Mouse (Mus musculus) layer of hippocampus, adult 2 months (tissue): ENCODE results near the gene Stard5. TPM values are rescaled to one million over a fixed set of nuclear protein-coding genes. Genes with fewer than 3 reads are reported as not detected.
A peak's percentile ranks its signal among the peaks of the same experiment; 100 is the strongest.

ENCODE experiments used
- DNase-seq, 2 experiments: peaks; one replicate each; pipeline ENCODE4 v3.0.0; 2022; ENCODE audit warnings: low spot score in 2 of 2
- H3K27ac ChIP-seq: fragments of 200-600 bp; 2 replicates; pipeline ENCODE4 v1.8.1; 2022
- H3K4me3 ChIP-seq: fragments of 200-600 bp; 2 replicates; pipeline ENCODE4 v1.8.1; 2022; ENCODE audit warnings: mild to moderate bottlenecking
- CTCF ChIP-seq: fragments of 200-600 bp; conservative IDR thresholded peaks from 2 replicates; pipeline ENCODE4 v1.8.1; 2022; ENCODE audit warnings: antibody characterized with exemption, mild to moderate bottlenecking, moderate library complexity
- long read RNA-seq, 2 experiments: library from polyadenylated mRNA; stranded (forward); transcript quantifications; one replicate each; pipeline ENCODE4 v2.0.0; 2021; ENCODE audit warnings: borderline mapping rate in 2 of 2
- total RNA-seq, 2 experiments: library from RNA; stranded (reverse); gene quantifications; 2 replicates each; pipeline ENCODE4 v1.2.3; 2021

Gene Stard5
- 10 to 100 TPM; 18.3 to 18.5 TPM for total RNA-seq
- long read RNA-seq, experiment 1, transcript Stard5-201 (6 exons, 2,483 nt) = major isoform, 5 of 12 reads
- long read RNA-seq, experiment 1, partial matches to known transcripts = 2 of 12 reads
- long read RNA-seq, experiment 1, other reads (novel, unspliced or antisense) = 4 of 12 reads
- long read RNA-seq, experiment 2, transcript Stard5-201 (6 exons, 2,483 nt) = major isoform, 15 of 28 reads
- long read RNA-seq, experiment 2, partial matches to known transcripts = 1 of 28 reads
- long read RNA-seq, experiment 2, other reads (novel, unspliced or antisense) = 10 of 28 reads

DNA sequence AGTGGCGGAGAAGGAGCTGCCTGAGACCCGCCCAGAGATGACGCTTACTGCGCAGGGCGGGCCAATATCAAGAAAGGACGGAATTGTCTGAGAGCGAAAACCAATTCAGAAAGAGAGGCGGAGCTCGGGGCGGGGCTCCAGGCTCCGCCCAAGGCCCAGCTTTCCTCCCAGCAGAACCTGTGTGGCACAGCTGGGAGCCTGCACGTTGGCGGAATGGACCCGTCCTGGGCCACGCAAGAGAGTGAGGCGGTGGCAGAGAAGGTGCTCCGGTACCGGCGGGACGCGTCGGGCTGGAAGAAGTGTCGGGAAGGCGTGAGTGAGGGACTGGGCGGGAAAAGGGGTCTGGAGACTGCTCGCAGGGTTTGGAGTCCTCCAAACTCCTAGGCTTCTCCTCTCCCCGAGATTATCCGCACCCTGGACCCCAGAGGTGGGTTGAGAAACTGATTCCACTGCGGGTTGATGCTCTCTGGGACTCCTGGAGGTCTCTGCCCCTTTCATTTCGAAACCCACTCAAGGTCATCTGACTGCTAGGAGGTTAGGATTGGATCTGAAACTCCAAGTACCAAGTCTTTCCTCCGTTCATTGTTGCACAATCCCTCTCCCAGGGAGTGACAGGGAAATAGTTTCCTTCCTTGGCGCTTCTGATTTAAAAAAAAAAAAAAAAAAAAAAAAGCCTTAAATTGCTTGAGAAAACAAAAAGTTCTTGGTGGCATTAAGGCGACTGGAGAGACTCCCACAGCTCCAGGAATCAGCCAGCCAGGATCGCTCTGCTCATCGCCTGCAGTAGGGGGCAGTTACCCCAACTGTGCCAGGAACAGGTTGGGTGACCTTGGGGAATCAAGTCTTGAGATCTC is at the start of gene Stard5:
TSS of gene Stard5 (plus strand) at position 132 of the 854 bp plus-strand sequence.
- peak; percentile 23 for TF ChIP-seq CTCF
- Histone ChIP-seq H3K4me3 (peak within 1 kb of the TSS; percentile 73), H3K27ac (peak within 1 kb of the TSS; percentile 74)
- DNase-seq = peak; percentile 90 to 94

DNA sequence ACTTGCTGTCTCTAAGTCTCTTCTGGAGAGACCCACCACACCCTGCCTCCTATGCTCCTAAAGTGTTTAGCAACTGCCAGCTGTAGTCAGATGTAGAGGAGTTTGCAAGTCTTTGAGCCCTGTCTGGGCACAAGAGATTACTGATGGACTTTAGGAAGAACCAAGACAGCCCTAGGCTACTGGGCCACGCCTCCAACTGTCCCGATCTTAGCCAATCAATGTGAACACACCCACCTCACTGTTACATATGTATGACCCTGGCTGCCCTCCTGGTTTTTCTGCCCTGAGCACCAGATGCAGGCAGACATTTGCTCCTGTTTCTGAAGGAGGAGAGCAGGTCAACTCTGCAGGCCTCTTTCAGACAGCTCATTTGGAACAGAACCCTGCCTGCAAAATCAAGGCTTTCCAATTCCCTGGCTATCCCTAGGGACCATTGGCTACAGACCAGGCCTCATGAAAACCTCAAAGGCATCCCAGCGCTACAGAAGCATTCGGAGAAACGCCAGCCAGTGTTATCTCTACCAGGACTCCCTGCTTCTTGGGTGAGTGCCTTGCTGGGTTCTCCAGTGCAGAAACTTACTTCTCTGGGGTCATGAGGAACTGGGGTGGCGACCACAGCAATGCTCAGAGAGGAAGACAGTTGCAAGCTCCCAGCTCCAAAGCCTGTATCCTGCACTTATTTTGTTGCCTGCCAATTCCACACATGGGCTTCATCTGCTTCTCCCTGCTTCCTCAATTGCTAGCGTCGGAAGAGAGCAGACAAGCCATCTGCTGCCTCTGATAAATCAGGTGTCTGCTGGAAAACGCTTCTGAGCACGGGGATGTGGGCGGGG is 46.9 kb upstream of the Stard5 start, which contains the start of gene Tmc3:
TSS of gene Tmc3 (plus strand) at position 289 of the 833 bp plus-strand sequence.
- no peak for TF ChIP-seq CTCF
- peak; percentile 64 to 84 for DNase-seq

DNA sequence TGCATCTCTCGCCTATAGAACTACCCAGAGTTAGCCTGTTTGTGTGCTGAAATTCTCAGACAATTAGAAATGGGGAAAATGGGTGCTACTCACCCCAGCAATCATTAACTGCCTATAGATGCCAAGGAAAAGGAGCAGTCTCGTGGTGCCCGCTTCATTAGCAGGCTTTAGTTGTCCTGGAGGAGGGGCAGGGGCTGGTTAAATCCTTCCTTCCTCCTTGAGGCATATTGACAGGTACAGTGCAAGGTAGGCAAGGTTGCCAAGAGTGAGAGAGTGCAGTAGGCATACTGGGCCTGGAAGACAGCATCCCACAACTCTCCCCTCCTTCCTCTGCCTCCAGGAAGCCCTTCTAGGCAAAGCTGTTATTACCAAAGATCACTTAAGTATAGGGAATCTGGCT is 37.7 kb upstream of the Stard5 start:
- no peak for DNase-seq
- Histone ChIP-seq H3K27ac (no peak overlapping the region), H3K4me3 (no peak overlapping the region)
- no peak for TF ChIP-seq CTCF

More for the DNA sequence above, 46.9 kb upstream of the Stard5 start, which contains the start of gene Tmc3:
- Histone ChIP-seq H3K4me3 (no peak within 1 kb of the TSS), H3K27ac (peak within 1 kb of the TSS; percentile 71)

DNA sequence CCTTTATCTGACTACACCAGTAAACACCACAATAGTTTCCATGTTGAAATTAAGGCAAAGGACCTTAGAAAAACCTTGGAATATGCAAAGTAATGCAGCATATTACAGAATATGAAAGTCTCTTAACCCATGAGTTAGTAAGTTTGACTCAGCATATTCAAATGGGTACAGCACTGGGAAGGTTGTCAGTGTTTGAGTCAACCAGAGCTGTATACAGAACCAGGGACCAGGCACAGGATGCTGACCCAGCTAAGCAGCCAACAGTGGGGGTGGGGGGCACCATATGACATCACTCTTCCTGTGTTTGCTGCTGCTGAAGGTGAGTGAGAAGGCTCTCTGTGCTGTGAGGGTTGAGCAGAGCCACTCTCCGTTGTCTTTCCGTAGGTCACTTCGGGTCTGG is 34.7 kb upstream of the Stard5 start:
- TF ChIP-seq CTCF = no peak
- DNase-seq = no peak
- Histone ChIP-seq H3K27ac (no peak overlapping the region), H3K4me3 (no peak overlapping the region)

DNA sequence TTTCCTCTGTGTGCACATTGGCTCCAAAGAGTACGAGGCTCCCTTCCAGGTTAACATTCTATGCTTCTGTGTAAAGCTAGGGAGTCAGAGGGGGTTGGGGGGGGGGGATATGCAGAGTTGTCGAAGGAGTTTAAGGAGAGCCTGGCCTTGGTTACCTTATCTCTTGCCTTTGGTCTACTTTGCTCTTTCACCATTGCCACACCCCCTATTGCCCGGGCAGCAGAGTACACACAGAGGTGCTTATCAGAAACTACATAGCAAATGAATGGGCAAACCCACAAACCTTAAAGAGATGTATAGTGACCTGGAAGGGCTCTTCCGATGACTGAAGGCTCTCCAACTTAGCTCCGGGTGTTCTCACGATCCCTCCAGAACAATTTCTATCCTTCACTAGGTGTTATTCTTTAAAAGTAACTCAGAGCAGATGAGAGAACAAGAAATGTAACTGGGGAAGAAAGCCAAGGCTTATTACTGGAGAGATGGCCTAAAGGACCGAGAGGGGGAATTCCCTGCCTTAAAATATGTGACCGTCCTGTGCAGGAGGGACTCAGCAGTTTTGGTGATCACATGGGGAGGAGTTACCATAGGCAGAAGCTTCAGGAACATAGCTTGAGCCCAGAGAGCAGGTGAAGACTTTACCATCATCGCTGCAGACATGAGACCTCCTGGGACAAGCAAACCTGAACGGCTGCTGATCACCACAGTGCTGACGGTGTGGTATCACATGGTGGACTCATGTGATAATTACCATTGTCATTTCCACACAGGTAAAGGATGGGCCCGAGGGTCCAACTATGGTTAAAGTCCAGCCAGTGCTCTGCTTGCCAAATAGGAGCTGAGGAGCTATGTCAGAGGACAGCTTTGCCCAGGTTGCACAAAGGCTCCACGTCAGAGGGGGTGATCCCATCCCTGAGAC is 32.5 kb upstream of the Stard5 start:
- Histone ChIP-seq H3K4me3 (no peak overlapping the region), H3K27ac (no peak overlapping the region)
- no peak for DNase-seq

DNA sequence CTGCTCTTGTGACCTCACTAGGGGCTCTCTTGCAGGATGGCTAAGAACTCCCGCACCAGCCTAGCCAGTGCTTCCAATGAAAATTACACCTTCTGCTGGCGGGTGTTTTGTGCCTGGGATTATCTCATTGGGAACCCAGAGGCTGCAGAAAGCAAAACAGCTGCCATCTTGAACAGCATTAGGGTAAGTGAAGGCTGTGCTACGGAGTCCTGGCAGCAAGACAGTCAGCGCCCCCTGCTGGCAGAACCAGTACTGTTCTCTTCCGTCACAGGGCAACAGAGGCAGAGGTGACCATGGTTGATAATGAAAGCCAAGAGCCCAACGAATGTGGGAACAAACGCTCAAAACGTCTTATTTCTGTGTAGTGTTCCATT is 31.9 kb upstream of the Stard5 start:
- Histone ChIP-seq H3K27ac (no peak overlapping the region), H3K4me3 (no peak overlapping the region)
- peak; percentile 22 to 36 for DNase-seq
- peak; percentile 83 for TF ChIP-seq CTCF

More for the DNA sequence above, 32.5 kb upstream of the Stard5 start:
- no peak for TF ChIP-seq CTCF

DNA sequence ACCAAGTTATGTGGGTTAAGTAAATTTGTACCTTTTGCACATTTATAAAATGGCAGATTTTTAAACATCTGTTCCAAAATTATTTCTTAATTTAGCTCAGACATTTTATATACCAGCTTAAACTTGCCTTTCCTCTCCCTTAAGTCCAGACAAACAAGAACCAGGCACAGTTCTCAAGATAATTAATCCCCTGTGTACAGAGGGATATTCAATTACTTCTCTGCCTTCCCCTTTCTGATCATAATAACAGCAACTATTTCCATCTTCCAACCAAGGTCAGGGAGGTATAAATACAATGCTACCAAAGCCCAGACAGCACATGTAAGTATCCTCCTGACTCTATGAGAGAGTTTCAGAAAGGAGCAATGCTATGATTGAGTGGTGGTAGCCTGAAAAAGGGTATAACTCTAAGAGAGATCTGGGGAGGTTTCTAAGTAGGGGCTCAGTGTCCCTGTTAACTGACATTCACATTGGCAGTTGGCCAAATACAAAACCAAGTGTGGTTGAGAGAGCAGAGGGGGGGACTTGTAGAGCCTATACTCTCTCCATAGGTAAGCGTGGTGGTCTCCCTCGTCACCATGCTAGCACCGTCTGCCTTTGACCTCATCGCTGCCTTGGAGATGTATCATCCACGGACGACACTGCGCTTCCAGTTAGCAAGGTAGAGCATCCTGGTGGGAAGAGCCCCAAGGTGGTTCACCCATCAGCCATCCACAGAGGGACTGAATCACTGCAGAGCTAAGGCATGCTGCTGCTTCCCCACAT is 27.4 kb upstream of the Stard5 start:
- DNase-seq = no peak
- H3K27ac ChIP-seq = no peak overlapping the region
- TF ChIP-seq CTCF = no peak
- H3K4me3 ChIP-seq = no peak overlapping the region

DNA sequence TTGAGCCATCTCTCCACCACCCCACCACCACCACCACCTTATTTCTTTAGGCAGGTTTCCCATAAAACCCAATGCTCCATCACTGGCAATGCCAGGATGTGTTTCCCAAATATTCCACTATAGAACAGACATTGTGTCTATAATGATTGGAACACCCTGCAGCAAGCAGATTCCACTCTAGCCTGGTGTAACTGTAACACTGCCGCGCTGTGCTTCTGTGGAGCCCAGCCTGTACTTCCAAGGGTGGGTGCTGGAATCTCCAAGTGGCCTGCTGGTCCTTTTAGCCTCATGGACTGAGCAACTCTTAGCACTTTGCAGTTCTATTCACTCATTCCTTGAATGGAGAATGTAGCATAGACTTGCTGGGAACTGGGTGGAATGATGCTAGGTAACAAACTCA is 25.0 kb upstream of the Stard5 start:
- Histone ChIP-seq H3K4me3 (no peak overlapping the region), H3K27ac (no peak overlapping the region)
- DNase-seq = no peak
- TF ChIP-seq CTCF = no peak

DNA sequence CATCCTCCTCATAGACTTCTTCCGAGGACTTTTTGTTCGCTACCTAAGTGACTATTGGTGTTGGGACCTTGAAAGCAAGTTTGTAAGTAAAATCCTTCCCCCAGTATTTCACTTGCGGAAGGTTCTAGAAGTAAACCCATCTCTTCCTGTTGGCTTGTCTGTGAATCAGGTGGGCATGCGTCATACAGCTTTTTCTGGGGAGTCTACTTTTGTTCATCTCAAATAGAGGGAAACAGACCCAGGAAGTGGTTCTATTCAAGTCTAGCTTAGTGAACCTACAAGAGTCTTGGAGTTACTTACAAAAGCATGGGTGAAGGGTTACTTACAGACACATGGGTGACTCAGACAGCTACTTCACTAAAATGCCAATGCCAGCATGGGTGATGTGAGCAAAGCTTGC is 21.9 kb upstream of the Stard5 start:
- no peak for DNase-seq
- Histone ChIP-seq H3K4me3 (no peak overlapping the region), H3K27ac (no peak overlapping the region)
- no peak for TF ChIP-seq CTCF

DNA sequence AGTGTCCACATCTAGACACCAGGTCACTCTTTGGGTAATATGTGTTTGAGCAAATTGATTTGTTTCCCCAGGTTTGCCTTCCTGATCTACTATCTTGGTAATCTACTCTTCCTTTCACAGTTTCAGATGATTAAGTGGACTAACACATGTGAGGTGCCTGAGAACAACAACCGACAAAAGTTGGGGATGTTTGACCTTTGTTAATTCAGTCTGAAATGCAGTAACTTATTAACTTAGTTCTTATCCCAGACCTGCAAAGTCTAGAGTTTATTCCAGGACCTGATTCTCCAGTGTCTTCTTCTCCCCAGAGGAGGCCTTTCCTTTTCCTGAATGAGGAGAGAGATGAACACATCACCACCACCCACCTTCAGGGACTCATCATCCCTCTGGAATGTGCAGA is 19.9 kb upstream of the Stard5 start:
- TF ChIP-seq CTCF = no peak
- DNase-seq = no peak
- no peak overlapping the region for H3K27ac ChIP-seq
- H3K4me3 ChIP-seq = no peak overlapping the region

DNA sequence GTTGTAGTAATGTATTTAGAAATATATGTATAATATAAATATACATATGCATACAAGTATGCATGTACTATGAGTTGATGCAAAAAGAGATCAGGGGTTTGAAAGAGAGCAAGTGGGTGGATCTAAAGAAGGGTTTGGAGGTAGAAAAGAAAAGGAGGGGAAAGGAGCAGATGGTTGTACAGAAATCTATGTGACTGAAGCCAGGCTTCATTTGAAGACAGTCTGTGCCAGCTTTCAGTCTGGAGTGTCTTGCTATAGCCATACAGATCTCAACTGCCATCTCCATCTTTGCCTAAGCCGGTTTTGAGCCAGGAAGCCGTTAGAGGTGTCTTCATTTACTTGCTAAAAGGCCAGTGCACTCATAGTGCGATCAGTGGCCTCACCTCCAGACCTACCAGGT is 16.5 kb upstream of the Stard5 start:
- no peak for DNase-seq
- no peak overlapping the region for H3K4me3 ChIP-seq
- no peak for TF ChIP-seq CTCF
- H3K27ac ChIP-seq = no peak overlapping the region
